Mouse (Mus musculus) liver, embryonic 13.5 days (tissue): ENCODE data around the gene Akr1d1. TPM values are rescaled to one million over a fixed set of nuclear protein-coding genes. Genes with fewer than 3 reads are reported as not detected.

Source experiments
- ATAC-seq: fragments of 200-750 bp; cut with Nextera tagmentation; 2 replicates; pipeline ENCODE4 v1.8.0; 2017; ENCODE audit warnings: low read depth, mild to moderate bottlenecking, moderate number of reproducible peaks, moderate library complexity
- DNase-seq: peaks from one replicate; pipeline ENCODE4 v3.0.0; 2022
- H3K27ac ChIP-seq: fragments of 300-500 bp; sonication (generic); 2 replicates; pipeline ENCODE4 v1.5.1; 2015; ENCODE audit warnings: moderate library complexity, mild to moderate bottlenecking, inconsistent platforms
- H3K27me3 ChIP-seq: fragments of 300-500 bp; sonication (generic); 2 replicates; pipeline ENCODE4 v1.6.1; 2015; ENCODE audit warnings: mild to moderate bottlenecking, inconsistent platforms
- H3K36me3 ChIP-seq: fragments of 300-500 bp; sonication (generic); 2 replicates; pipeline ENCODE4 v1.6.1; 2015; ENCODE audit warnings: mild to moderate bottlenecking, inconsistent platforms
- H3K4me1 ChIP-seq: fragments of 300-500 bp; sonication (generic); replicated peaks from 2 replicates; pipeline ENCODE4 v1.6.1; 2015; ENCODE audit warnings: inconsistent platforms
- H3K4me2 ChIP-seq: fragments of 300-500 bp; sonication (generic); 2 replicates; pipeline ENCODE4 v1.6.1; 2015; ENCODE audit warnings: inconsistent platforms, mild to moderate bottlenecking, moderate library complexity
- H3K4me3 ChIP-seq: fragments of 300-500 bp; sonication (generic); replicated peaks from 2 replicates; pipeline ENCODE4 v1.5.1; 2015; ENCODE audit warnings: mild to moderate bottlenecking, inconsistent platforms
- H3K9ac ChIP-seq: fragments of 300-500 bp; sonication (generic); 2 replicates; pipeline ENCODE4 v1.6.1; 2015; ENCODE audit warnings: mild to moderate bottlenecking, inconsistent platforms
- H3K9me3 ChIP-seq: fragments of 300-500 bp; sonication (generic); replicated peaks from 2 replicates; pipeline ENCODE4 v1.6.1; 2016; ENCODE audit warnings: inconsistent platforms
- WGBS: fragments of 180-500 bp; shearing (Covaris S2); methylation state at CpG from one replicate; pipeline ENCODE4 v1.1.7; 2015; ENCODE audit not compliant: insufficient replicate concordance; 5-methylcytosine and 5-hydroxymethylcytosine counted together
- polyA plus RNA-seq: library from polyadenylated mRNA; unstranded; fragments of >200 nt; fragmentation: Nextera tagmentation; extraction: Ambion mirVana; gene quantifications from 2 replicates; pipeline ENCODE4 v1.2.1, GENCODE M21; 2015

The Akr1d1 gene
- polyA plus RNA-seq, 1 experiment from 2014 or later = 0.73 TPM

DNA sequence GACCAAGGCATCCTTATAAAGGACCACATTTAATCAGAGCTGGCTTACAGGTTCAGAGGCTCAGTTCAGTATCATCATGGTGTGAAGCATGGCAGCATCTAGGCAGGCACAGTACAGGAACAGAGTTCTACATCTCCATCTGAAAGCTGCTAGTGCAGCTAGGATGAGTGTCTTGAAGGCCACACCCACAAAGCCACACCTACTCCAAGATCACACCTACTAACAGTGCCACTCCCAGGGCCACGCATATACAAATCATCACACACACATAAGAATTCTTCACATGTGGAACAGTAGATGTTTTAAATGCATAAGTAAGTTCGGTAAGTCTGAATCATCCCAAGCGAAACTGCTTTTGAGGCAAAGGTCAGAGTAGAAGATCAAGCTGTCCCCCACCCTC, 33.9 kb downstream of the Akr1d1 start:
- Histone ChIP-seq H3K9me3 (no peaks in the 10 kb centered on the region), H3K4me2 (no peak overlapping the region), H3K4me1 (no peaks in the 10 kb centered on the region), H3K4me3 (no peak overlapping the region), H3K27me3 (no peaks in the 10 kb centered on the region), H3K27ac (no peak overlapping the region), H3K36me3 (no peaks in the 10 kb centered on the region), H3K9ac (no peak overlapping the region)
- DNase-seq (no peak), ATAC-seq (no peak)
- WGBS = 67% methylated on average over 3 of the region's 3 CpGs

DNA sequence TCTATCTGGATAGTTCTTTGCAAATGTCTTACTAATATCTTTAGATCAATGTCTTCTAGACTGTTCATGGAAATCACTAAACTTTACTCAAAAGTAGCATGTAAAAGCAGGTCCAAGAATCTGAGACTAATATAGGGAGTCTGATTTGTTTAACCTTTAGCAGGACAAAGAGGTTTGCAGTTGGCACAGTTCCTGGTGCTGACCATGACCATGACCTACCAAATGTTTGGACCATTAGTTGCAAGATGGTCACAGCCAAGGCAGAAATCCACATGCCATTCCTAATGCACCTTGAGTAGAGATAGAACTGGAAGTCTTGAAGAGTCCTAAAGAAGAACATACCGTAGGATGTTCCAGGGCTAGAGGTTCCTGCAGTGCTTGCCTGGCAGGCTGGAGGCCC, 37.4 kb downstream of the Akr1d1 start:
- ATAC-seq = no peak
- Histone ChIP-seq H3K4me1 (no peaks in the 10 kb centered on the region), H3K27ac (no peak overlapping the region), H3K9me3 (no peaks in the 10 kb centered on the region), H3K4me3 (no peak overlapping the region), H3K36me3 (no peaks in the 10 kb centered on the region), H3K27me3 (no peaks in the 10 kb centered on the region), H3K4me2 (no peak overlapping the region), H3K9ac (no peak overlapping the region)
- DNase-seq = no peak
- WGBS = 65% methylated on average over 1 of the region's 1 CpGs

DNA sequence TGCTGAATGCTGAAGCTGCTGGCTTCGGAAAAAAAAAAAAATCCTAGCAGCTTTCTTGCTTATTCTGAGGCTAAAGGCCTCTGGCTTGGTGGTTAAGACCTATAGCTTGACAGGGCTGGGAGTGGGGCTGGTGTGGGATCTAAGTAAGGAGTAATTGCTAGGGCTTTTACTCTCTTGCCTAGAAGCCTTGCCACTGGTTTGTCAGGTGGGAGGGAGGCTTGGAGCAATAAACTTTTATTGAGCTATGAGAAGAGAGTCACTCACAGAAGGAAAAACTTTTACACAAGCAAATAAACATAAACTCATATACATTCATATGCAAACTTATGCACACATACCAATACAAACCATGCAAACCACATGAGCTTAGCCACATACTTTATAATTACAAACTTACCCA, 42.0 kb downstream of the Akr1d1 start:
- no peaks in the 10 kb centered on the region for H3K36me3 ChIP-seq
- no peak overlapping the region for H3K9ac ChIP-seq
- 34% methylated on average over 1 of the region's 1 CpGs for WGBS
- DNase-seq = no peak
- no peak for ATAC-seq
- H3K4me1 ChIP-seq = no peaks in the 10 kb centered on the region
- no peak overlapping the region for H3K4me3 ChIP-seq
- no peaks in the 10 kb centered on the region for H3K27me3 ChIP-seq
- H3K9me3 ChIP-seq = no peaks in the 10 kb centered on the region
- H3K4me2 ChIP-seq = no peak overlapping the region
- no peak overlapping the region for H3K27ac ChIP-seq

DNA sequence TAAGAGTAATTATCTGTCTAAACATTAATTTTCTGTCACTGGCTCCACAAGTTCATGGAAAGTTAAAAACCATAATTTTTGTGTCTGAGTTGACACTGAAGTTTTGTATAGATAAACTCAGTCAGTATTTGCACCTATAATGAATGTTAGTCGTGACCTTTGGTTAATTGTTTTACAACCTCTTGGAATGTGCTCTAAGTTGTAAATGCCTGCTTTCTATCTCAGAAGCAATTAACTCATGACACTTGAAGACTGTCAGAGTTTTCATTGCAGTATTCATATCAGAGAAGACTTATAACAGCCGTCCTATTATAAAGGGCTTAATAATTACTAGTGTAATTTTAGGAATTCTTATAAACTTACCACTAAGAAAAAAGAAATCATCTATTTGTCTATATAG, 43.0 kb downstream of the Akr1d1 start:
- Histone ChIP-seq H3K9ac (no peak overlapping the region), H3K4me1 (no peaks in the 10 kb centered on the region), H3K4me3 (no peak overlapping the region), H3K9me3 (no peaks in the 10 kb centered on the region), H3K36me3 (no peaks in the 10 kb centered on the region), H3K27me3 (no peaks in the 10 kb centered on the region), H3K4me2 (no peak overlapping the region), H3K27ac (no peak overlapping the region)
- DNase-seq = no peak
- WGBS = 44% methylated on average over 2 of the region's 2 CpGs
- no peak for ATAC-seq

DNA sequence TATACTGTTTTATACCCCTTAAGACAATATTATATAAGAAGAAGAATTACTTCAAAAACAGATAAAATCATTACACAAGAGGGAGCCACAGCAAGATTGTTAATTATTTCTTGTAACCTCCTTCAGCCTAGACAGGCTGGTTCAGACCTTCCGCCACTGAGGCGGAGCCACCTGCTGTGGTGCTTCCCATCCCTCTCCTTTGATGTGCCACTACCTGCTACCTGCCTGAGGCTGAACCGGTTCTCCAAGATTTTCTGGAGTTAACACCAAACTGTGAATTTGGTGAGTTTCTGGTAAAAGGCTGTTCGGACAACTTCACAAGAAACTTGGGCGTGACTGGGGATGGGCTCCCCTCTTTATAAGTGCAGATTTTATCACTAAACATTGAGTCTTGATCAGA, 50.5 kb downstream of the Akr1d1 start:
- ATAC-seq (no peak), DNase-seq (no peak)
- 57% methylated on average over 5 of the region's 5 CpGs for WGBS
- H3K4me1 ChIP-seq = no peaks in the 10 kb centered on the region
- H3K9me3 ChIP-seq = no peaks in the 10 kb centered on the region
- H3K9ac ChIP-seq = no peak overlapping the region
- no peaks in the 10 kb centered on the region for H3K27me3 ChIP-seq
- H3K36me3 ChIP-seq = no peaks in the 10 kb centered on the region
- no peak overlapping the region for H3K4me3 ChIP-seq
- no peak overlapping the region for H3K27ac ChIP-seq
- H3K4me2 ChIP-seq = no peak overlapping the region

DNA sequence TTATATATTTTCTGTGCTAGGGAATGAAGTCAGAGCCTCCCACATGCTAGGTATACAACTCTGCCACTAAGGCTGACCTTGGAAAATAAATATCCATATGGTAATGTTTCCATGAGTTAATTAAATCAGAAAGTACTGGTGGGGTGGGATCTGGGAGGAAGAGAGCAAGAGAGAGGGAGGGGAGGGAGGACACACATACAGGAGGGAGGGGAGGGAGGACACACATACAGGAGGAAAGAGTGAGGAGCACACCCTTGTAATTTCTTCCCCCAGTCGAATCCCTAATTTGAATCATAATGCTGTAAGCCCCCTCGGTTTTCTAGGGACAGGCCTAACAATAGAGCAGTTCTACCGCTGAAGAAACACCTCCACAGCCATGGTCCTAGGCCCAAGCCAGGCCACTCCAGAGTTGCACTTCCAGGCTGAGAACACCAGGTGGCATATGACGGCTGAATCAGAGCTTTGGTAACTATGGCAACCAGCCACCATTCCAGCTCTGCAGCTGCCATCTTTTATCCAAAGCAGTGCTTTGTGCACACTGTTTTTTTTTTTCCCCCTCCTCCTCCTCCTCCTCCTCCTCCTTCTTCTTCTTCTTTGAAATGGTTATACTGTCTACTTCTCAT, 59.5 kb downstream of the Akr1d1 start:
- no peaks in the 10 kb centered on the region for H3K27me3 ChIP-seq
- 18% methylated on average over 4 of the region's 4 CpGs for WGBS
- no peak overlapping the region for H3K27ac ChIP-seq
- DNase-seq = peak; percentile 26
- peaks cover 11% of the 10 kb centered on the region for H3K4me1 ChIP-seq
- ATAC-seq = no peak
- no peaks in the 10 kb centered on the region for H3K9me3 ChIP-seq
- H3K9ac ChIP-seq = no peak overlapping the region
- no peak overlapping the region for H3K4me3 ChIP-seq
- H3K36me3 ChIP-seq = no peaks in the 10 kb centered on the region
- H3K4me2 ChIP-seq = no peak overlapping the region

DNA sequence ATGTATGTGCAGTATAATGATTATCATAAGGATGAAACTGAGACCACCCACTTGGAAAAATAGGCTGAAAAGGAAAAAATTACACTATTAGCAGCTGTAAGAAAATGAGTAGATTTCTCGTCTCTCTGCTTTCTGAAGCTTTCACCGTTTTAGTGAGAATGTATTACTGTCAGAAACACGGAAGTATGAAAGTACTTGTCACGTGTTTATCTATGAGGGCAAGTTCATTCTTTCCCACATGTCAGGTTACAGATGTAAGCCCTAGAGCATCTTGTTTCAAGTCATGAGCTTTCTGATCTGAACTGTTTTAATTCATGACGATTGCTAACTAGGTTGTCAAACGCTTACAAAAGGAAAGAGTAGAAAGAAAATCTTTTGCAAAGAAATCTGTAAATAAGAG, 60.8 kb downstream of the Akr1d1 start:
- Histone ChIP-seq H3K9ac (no peak overlapping the region), H3K27me3 (no peaks in the 10 kb centered on the region), H3K27ac (no peak overlapping the region), H3K4me2 (no peak overlapping the region), H3K36me3 (no peaks in the 10 kb centered on the region), H3K4me3 (no peak overlapping the region), H3K9me3 (no peaks in the 10 kb centered on the region), H3K4me1 (peaks cover 11% of the 10 kb centered on the region)
- WGBS = 61% methylated on average over 6 of the region's 6 CpGs
- ATAC-seq (no peak), DNase-seq (no peak)

DNA sequence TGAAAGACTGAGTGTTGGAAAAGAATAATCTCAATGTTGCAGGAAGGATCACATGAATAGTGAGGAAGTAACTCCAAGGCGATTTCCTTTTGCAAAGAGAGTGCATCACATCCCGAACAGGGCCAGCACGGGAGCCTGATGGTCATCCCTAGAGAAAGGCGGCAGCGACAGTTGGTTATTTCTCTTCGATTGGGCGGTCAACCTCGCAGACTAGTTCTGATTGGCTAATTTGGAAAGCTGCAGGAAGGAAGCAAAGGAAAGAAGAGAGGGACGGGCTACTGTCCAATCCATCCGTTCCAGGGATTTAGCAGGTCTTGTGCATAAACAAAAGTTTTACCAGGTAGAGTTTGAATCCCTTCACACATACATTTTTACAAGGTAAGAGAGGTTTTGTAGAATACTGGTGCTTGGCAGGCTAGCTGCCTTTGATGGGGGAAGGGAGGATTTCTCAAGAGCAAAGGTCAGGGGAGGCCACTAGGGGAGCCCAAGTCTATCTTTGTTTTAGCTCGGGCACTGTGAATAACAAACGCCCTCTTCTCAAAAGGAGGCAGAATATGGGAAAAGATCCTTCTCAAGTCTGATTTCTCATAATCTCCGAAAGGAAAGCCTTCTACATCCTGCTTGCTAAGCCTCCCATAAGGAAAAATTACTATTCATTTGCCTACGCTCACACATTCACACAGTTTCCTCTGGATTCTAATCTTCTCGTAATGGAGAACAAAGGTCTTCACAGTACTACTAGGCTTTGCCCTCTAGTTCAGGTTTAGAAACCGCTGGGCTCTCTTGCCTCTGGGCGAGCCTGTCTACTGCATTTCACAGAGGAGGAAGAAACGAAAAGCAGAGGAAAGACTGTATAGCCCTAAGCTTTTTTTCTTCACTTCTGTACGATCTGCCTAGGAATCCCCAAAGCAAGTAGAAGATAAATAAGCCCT, 62.4 kb downstream of the Akr1d1 start:
- 52% methylated on average over 19 of the region's 19 CpGs for WGBS
- Histone ChIP-seq H3K9me3 (no peaks in the 10 kb centered on the region), H3K4me2 (no peak overlapping the region; the same call in 1 of the 2 replicates), H3K4me3 (no peak overlapping the region), H3K9ac (no peak overlapping the region), H3K27me3 (no peaks in the 10 kb centered on the region), H3K27ac (peak overlapping the region; percentile 23), H3K4me1 (peaks cover 11% of the 10 kb centered on the region), H3K36me3 (no peaks in the 10 kb centered on the region)
- DNase-seq = peak; percentile 24
- ATAC-seq = peak; percentile 43; the same call in 1 of the 2 replicates

DNA sequence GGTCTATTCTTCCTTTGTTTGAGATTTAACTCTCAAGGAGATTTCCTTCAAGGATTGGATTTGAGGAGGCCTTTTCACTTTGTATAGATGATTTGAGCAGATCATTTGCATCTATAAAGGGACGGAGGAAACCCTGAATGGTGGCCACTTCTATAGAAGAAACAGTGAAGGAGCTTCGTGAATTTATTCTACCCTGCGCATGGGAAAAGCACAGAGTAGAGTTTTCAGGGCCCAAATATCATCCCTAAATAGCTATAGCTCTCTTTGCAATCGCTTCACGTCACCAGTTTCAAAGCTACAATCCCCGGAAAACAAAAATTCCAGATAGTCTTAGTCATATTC, 63.0 kb downstream of the Akr1d1 start:
- H3K27me3 ChIP-seq = no peaks in the 10 kb centered on the region
- DNase-seq = no peak
- H3K36me3 ChIP-seq = no peaks in the 10 kb centered on the region
- no peak overlapping the region for H3K9ac ChIP-seq
- no peak overlapping the region for H3K4me2 ChIP-seq
- 67% methylated on average over 6 of the region's 6 CpGs for WGBS
- ATAC-seq = no peak
- peak overlapping the region; percentile 23; the same call in 1 of the 2 replicates for H3K27ac ChIP-seq
- no peak overlapping the region for H3K4me3 ChIP-seq
- H3K4me1 ChIP-seq = peaks cover 11% of the 10 kb centered on the region
- H3K9me3 ChIP-seq = no peaks in the 10 kb centered on the region

DNA sequence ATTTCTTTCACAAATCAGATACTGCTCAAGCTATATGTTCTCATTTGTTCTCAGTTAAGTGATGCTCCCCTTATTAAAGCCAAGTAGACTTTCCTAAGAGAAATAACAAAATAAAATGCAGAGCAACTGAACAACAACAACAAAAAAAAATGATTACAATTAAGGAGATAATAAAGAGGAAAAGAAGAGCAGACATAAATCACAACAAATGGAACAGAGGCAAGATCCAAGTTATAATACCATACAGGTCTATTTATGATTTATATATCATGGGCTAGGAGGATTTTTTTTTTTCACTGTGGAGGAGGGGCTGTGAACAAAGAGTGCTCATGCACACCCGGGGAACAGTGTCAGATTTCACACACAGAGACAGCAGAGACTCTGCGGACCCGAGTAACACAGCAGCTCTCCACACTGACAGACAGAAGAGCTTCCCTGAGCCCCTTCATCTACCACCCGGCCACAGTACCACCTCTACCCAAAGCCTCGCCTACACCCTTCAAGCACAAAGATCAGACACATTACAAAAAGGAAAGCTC, 63.6 kb downstream of the Akr1d1 start:
- Histone ChIP-seq H3K9ac (no peak overlapping the region), H3K36me3 (no peaks in the 10 kb centered on the region), H3K4me2 (no peak overlapping the region), H3K27me3 (no peaks in the 10 kb centered on the region), H3K9me3 (no peaks in the 10 kb centered on the region), H3K4me3 (no peak overlapping the region), H3K27ac (no peak overlapping the region), H3K4me1 (peaks cover 11% of the 10 kb centered on the region)
- DNase-seq (no peak), ATAC-seq (no peak)
- 32% methylated on average over 5 of the region's 5 CpGs for WGBS

DNA sequence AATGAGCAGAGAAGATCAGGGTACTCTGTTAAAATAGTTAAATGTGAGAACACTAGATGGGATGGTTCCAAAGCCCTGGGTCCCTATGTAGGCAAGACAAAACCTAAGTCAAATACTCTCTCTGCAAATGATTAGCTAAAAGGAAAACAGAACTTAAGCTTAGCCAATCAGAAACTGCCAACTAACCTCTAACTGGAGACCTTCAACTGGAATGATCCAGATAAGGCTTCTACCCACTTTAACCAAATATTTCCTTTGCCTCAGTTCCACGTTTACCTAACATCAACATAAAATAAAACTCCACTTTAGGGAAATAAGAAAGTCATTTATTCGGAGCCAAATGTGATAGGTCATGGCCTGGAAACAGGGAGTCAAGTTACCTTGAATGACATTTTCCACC, 67.1 kb downstream of the Akr1d1 start:
- Histone ChIP-seq H3K9me3 (no peaks in the 10 kb centered on the region), H3K27ac (no peak overlapping the region), H3K27me3 (no peaks in the 10 kb centered on the region), H3K4me2 (no peak overlapping the region), H3K4me1 (peaks cover 8% of the 10 kb centered on the region), H3K9ac (no peak overlapping the region), H3K4me3 (no peak overlapping the region), H3K36me3 (no peaks in the 10 kb centered on the region)
- peak; percentile 61; the same call in 1 of the 2 replicates for ATAC-seq
- 28% methylated on average over 2 of the region's 2 CpGs for WGBS
- no peak for DNase-seq
